Mouse (Mus musculus): Measurements from ENCODE around the gene Zfp1.

Zfp1 gene

GRCm38 (mm10) chr8:111643264-111644141 lies at the start of gene Zfp1:
Zfp1 (plus strand) TSS chr8:111643401.
- DNase-seq: peak; percentile 97

- no peak for DNase-seq
Observed at GRCm38 (mm10) chr8:111594044-111594840, 49.0 kb upstream of the Zfp1 start.

GRCm38 (mm10) chr8:111594951-111595350 lies 48.2 kb upstream of the Zfp1 start:
- no peak for DNase-seq

GRCm38 (mm10) chr8:111595712-111596484 lies 47.3 kb upstream of the Zfp1 start:
- peak; percentile 29 for DNase-seq

- no peak for DNase-seq
Observed at GRCm38 (mm10) chr8:111596485-111596821, 46.7 kb upstream of the Zfp1 start.

- DNase-seq: peak; percentile 38
Observed at GRCm38 (mm10) chr8:111597310-111597709, 45.9 kb upstream of the Zfp1 start.

- no peak for DNase-seq
Observed at GRCm38 (mm10) chr8:111599707-111600444, 43.3 kb upstream of the Zfp1 start.

- DNase-seq: no peak
Observed at GRCm38 (mm10) chr8:111602050-111602449, 41.2 kb upstream of the Zfp1 start.

- DNase-seq: no peak
Observed at GRCm38 (mm10) chr8:111604986-111605385, 38.2 kb upstream of the Zfp1 start.

- DNase-seq: no peak
Observed at GRCm38 (mm10) chr8:111606961-111607360, 36.2 kb upstream of the Zfp1 start.

- no peak for DNase-seq
Observed at GRCm38 (mm10) chr8:111607414-111607813, 35.8 kb upstream of the Zfp1 start.

- DNase-seq: no peak
Observed at GRCm38 (mm10) chr8:111613181-111613580, 30.0 kb upstream of the Zfp1 start.

- no peak for DNase-seq
Observed at GRCm38 (mm10) chr8:111614786-111615701, 28.2 kb upstream of the Zfp1 start.

- no peak for DNase-seq
Observed at GRCm38 (mm10) chr8:111617812-111618211, 25.4 kb upstream of the Zfp1 start.

- no peak for DNase-seq
Observed at GRCm38 (mm10) chr8:111618273-111618672, 24.9 kb upstream of the Zfp1 start.

- DNase-seq: no peak
Observed at GRCm38 (mm10) chr8:111619936-111620335, 23.3 kb upstream of the Zfp1 start.

- no peak for DNase-seq
Observed at GRCm38 (mm10) chr8:111622104-111622503, 21.1 kb upstream of the Zfp1 start.

GRCm38 (mm10) chr8:111622553-111622952 lies 20.6 kb upstream of the Zfp1 start:
- no peak for DNase-seq

- DNase-seq: no peak
Observed at GRCm38 (mm10) chr8:111624081-111624852, 18.9 kb upstream of the Zfp1 start.

GRCm38 (mm10) chr8:111624853-111625221 lies 18.4 kb upstream of the Zfp1 start:
- no peak for DNase-seq

Measured in embryo, embryonic 11 days (tissue).